26 mouse cellular contexts compared by ENCODE assay signal in the genomic region with DNA sequence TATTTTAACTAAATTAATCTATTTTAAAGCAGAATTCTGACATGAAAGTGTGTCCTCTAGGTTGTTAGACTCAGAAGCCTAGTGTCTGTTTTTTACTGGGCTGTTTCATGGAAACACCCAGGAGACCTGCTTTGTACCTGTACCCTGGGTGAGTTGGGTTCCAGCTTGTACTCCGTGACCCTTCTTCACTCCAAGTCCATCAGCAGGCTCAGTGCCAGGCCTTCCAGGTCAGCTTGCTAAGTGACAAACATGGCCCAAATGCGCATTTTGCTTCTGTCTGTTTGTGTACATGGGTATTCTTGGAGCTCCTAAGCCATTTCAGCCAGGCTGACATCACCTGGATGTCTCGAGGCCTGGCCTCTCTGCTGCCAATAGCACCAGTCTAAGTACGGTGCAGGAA. TPM values are rescaled to one million over a fixed set of nuclear protein-coding genes. Genes with fewer than 3 reads are reported as not detected.
DNase-seq lines count a peak whose midpoint lies in the region; ATAC-seq and TF ChIP-seq lines count a peak whose summit lies in the region.
"Had no signal": no experiment of that assay in that cellular context is flagged by ENCODE, and none has a peak within 500 bp of the region (broad histone marks: within the 10 kb centered on the region; RNA-seq: fewer than 3 reads in every experiment).

No protein-coding gene starts in this region.

- H3K27ac ChIP-seq in layer of hippocampus, adult 2 months = peak overlapping the region; percentile 43
- H3K27ac ChIP-seq: forebrain, embryonic 10.5 days; forebrain, embryonic 13.5 days; heart, adult 2 months; heart, embryonic 10.5 days; heart, embryonic 13.5 days; hindbrain, embryonic 14.5 days; hindbrain, postnatal 0 days had no signal

- no peak for TF ChIP-seq CTCF in layer of hippocampus, adult 2 months (conservative IDR thresholded peaks at IDR 0.05)

- DNase-seq in cerebellum, adult 11-12 months = peak; percentile 54
- DNase-seq in layer of hippocampus, adult 2 months (ENCODE audit: low spot score in 2 of 2) = no peak
- DNase-seq in layer of hippocampus, adult 9-11 months = no peak
- DNase-seq in brain, adult 2 months (ENCODE audit: low read depth, low spot score) = peak; percentile 47
- peak; percentile 63 for DNase-seq in cerebellum, adult 9-11 months
- no peak for DNase-seq in left cerebral cortex, adult 8-10 months (ENCODE audit: low spot score in 2 of 2)
- no peak for DNase-seq in left cerebral cortex, postnatal 36 days (ENCODE audit: low spot score in 2 of 2)
- DNase-seq: adrenal gland, postnatal 10 days; adrenal gland, postnatal 36 days; B cell, adult 2 months; gastrocnemius, postnatal 36 days; heart, adult 2 months; heart, postnatal 14 days; heart, postnatal 4 days; kidney, adult 18-20 months had no signal

- intact Hi-C loops in left cerebral cortex, postnatal 36 days (cut with DNase I) = no loop called here

- no peak overlapping the region for H3K4me3 ChIP-seq in layer of hippocampus, adult 2 months
- H3K4me3 ChIP-seq: forebrain, embryonic 10.5 days; forebrain, embryonic 13.5 days; heart, adult 2 months; heart, embryonic 10.5 days; heart, embryonic 13.5 days had no signal

- no peak for ATAC-seq in cerebellum, adult (ENCODE audit: insufficient number of reproducible peaks, low FRiP score, low TSS enrichment)
- ATAC-seq: forebrain, embryonic 13.5 days; forebrain, embryonic 16.5 days; hindbrain, postnatal 0 days; inflammation-experienced regulatory T-cells, adult 6 months; intestine, embryonic 16.5 days; Patski had no signal

RNA-seq across cellular contexts. Expression of a gene that starts 23.5 kb away (rescaled TPM):
- 100 to 1,000 TPM; 168 TPM for total RNA-seq in layer of hippocampus, adult 2 months (2021)
- 100 to 1,000 TPM; 207 to 234 (median 221) TPM for total RNA-seq in left cerebral cortex, adult 8-10 months (2022)
- 100 to 1,000 TPM; 207 to 211 TPM for total RNA-seq in left cerebral cortex, postnatal 36 days (2021)

Comparison
In these comparisons a context has a peak if more than half of its experiments do, and no peak if none do; other contexts are left out.
1. DNase-seq: peak in cerebellum, adult 11-12 months (single experiment), brain, adult 2 months (single experiment) and cerebellum, adult 9-11 months (single experiment); none in layer of hippocampus, adult 2 months (0 of 2), layer of hippocampus, adult 9-11 months (single experiment), left cerebral cortex, adult 8-10 months (0 of 2) and left cerebral cortex, postnatal 36 days (0 of 2).